Mouse (Mus musculus) liver, embryonic 14.5 days (tissue): Measurements from ENCODE around the gene Prm3. TPM values are rescaled to one million over a fixed set of nuclear protein-coding genes. Genes with fewer than 3 reads are reported as not detected.

Experiments used
- ATAC-seq: fragments of 200-750 bp; cut with Nextera tagmentation; 2 replicates; pipeline ENCODE4 v1.8.0; 2017; ENCODE audit warnings: moderate number of reproducible peaks, mild to moderate bottlenecking, moderate library complexity; ENCODE audit not compliant: insufficient read depth
- DNase-seq, 3 experiments: peaks; one replicate each; pipeline ENCODE4 v3.0.0-alpha.2; 2012 to 2013; ENCODE audit warnings: low read depth in 3 of 3, low spot score in 3 of 3
- H3K27ac ChIP-seq: fragments of 300-500 bp; sonication (generic); 2 replicates; pipeline ENCODE4 v1.5.1; 2014; ENCODE audit warnings: moderate library complexity, mild to moderate bottlenecking, control low read depth, inconsistent platforms
- H3K27me3 ChIP-seq: fragments of 300-500 bp; sonication (generic); 2 replicates; pipeline ENCODE4 v1.6.1; 2014; ENCODE audit warnings: mild to moderate bottlenecking, low read length, moderate library complexity; ENCODE audit not compliant: control insufficient read depth, insufficient read depth
- H3K36me3 ChIP-seq: fragments of 300-500 bp; sonication (generic); replicated peaks from 2 replicates; pipeline ENCODE4 v1.6.1; 2014; ENCODE audit warnings: low read depth; ENCODE audit not compliant: control insufficient read depth, insufficient read depth
- H3K4me1 ChIP-seq, 2 experiments: fragments of 200-500 bp in 1 of 2; fragments of 300-500 bp in 1 of 2; sonication (generic) in 1 of 2; replicated peaks; 2 replicates each; pipeline ENCODE4 v1.6.1; 2012 to 2014; ENCODE audit warnings: antibody characterized with exemption in 1 of 2, inconsistent platforms in 1 of 2, low read length in 1 of 2; ENCODE audit not compliant: control insufficient read depth in 2 of 2, insufficient read depth in 2 of 2
- H3K4me2 ChIP-seq: fragments of 300-500 bp; sonication (generic); 2 replicates; pipeline ENCODE4 v1.6.1; 2014; ENCODE audit warnings: low read depth, mild to moderate bottlenecking, control low read depth, moderate library complexity
- H3K4me3 ChIP-seq, 2 experiments: fragments of 200-500 bp in 1 of 2; fragments of 300-500 bp in 1 of 2; sonication (generic) in 1 of 2; 2 replicates each; pipeline ENCODE4 v1.5.1; 2012 to 2014; ENCODE audit warnings: low read depth in 2 of 2, low read length in 2 of 2, mild to moderate bottlenecking in 2 of 2, control low read depth in 1 of 2, inconsistent platforms in 1 of 2, moderate library complexity in 1 of 2; ENCODE audit not compliant: insufficient read depth in 1 of 2
- H3K9ac ChIP-seq: fragments of 300-500 bp; sonication (generic); replicated peaks from 2 replicates; pipeline ENCODE4 v1.6.1; 2014; ENCODE audit warnings: mild to moderate bottlenecking, control low read depth, moderate library complexity
- H3K9me3 ChIP-seq: fragments of 300-500 bp; sonication (generic); 2 replicates; pipeline ENCODE4 v1.6.1; 2016; ENCODE audit warnings: low read length, mixed read lengths; ENCODE audit not compliant: control insufficient read depth
- CTCF ChIP-seq: IDR thresholded peaks from 2 replicates; pipeline ENCODE4 v1.5.1; 2016; ENCODE audit warnings: antibody characterized with exemption, low read depth, control low read depth
- EP300 ChIP-seq: IDR thresholded peaks from 2 replicates; pipeline ENCODE4 v1.6.1; 2016; ENCODE audit warnings: antibody characterized with exemption, low read depth
- WGBS: fragments of 180-500 bp; shearing (Covaris S2); extraction: QIAGEN DNeasy Blood & Tissue Kit; methylation state at CpG from one replicate; pipeline ENCODE4 v1.1.7; 2014; ENCODE audit not compliant: insufficient replicate concordance; 5-methylcytosine and 5-hydroxymethylcytosine counted together
- polyA plus RNA-seq, 2 experiments: library from polyadenylated mRNA; depleted of rRNA in 1 of 2; stranded (reverse) in 1 of 2; unstranded in 1 of 2; fragments of >200 nt; fragmentation: Nextera tagmentation in 1 of 2; extraction: Ambion mirVana in 1 of 2; gene quantifications; 2 replicates each; pipeline versions ENCODE4 v1.2.1 to v1.2.3; 2012 to 2014

Gene Prm3
- polyA plus RNA-seq, 2 experiments, result not detected

- no peak overlapping the region for H3K27ac ChIP-seq
- H3K27me3 ChIP-seq, result no peaks in the 10 kb centered on the region
- no peaks in the 10 kb centered on the region for H3K36me3 ChIP-seq
- H3K9ac ChIP-seq, result no peak overlapping the region
- DNase-seq (no peak), ATAC-seq (no peak)
- no peak overlapping the region for H3K4me3 ChIP-seq
- H3K9me3 ChIP-seq, result no peaks in the 10 kb centered on the region
- H3K4me1 ChIP-seq, result no peaks in the 10 kb centered on the region
- WGBS, result 61% methylated on average over 9 of the region's 9 CpGs
- no peak overlapping the region for H3K4me2 ChIP-seq
- TF ChIP-seq CTCF, result no peak
- TF ChIP-seq EP300, result no peak
These were observed 36.6 kb upstream of the Prm3 start for GRCm38 (mm10) chr16:10827269-10827668.

GRCm38 (mm10) chr16:10825840-10826239 lies 35.1 kb upstream of the Prm3 start:
- no peak overlapping the region for H3K4me3 ChIP-seq
- WGBS, result 61% methylated on average over 4 of the region's 4 CpGs
- H3K9me3 ChIP-seq, result no peaks in the 10 kb centered on the region
- H3K4me2 ChIP-seq, result no peak overlapping the region
- no peaks in the 10 kb centered on the region for H3K4me1 ChIP-seq
- no peaks in the 10 kb centered on the region for H3K27me3 ChIP-seq
- TF ChIP-seq CTCF, result no peak
- TF ChIP-seq EP300, result no peak
- no peak for DNase-seq
- no peak overlapping the region for H3K27ac ChIP-seq
- no peaks in the 10 kb centered on the region for H3K36me3 ChIP-seq
- no peak overlapping the region for H3K9ac ChIP-seq
- ATAC-seq, result no peak

- TF ChIP-seq EP300, result no peak
- no peak for TF ChIP-seq CTCF
- 62% methylated on average over 1 of the region's 1 CpGs for WGBS
- no peak for DNase-seq
- Histone ChIP-seq H3K4me3 (no peak overlapping the region), H3K9me3 (no peaks in the 10 kb centered on the region), H3K4me2 (no peak overlapping the region), H3K27ac (no peak overlapping the region), H3K27me3 (no peaks in the 10 kb centered on the region), H3K36me3 (no peaks in the 10 kb centered on the region), H3K4me1 (no peaks in the 10 kb centered on the region), H3K9ac (no peak overlapping the region)
- ATAC-seq, result no peak
These were observed 33.8 kb upstream of the Prm3 start for GRCm38 (mm10) chr16:10824536-10824935.

- DNase-seq (no peak), ATAC-seq (no peak)
- no peak overlapping the region for H3K4me2 ChIP-seq
- H3K4me3 ChIP-seq, result no peak overlapping the region
- TF ChIP-seq EP300 (no peak), CTCF (no peak)
- 46% methylated on average over 4 of the region's 4 CpGs for WGBS
- no peaks in the 10 kb centered on the region for H3K36me3 ChIP-seq
- no peak overlapping the region for H3K9ac ChIP-seq
- H3K9me3 ChIP-seq, result no peaks in the 10 kb centered on the region
- no peaks in the 10 kb centered on the region for H3K4me1 ChIP-seq
- H3K27ac ChIP-seq, result no peak overlapping the region
- no peaks in the 10 kb centered on the region for H3K27me3 ChIP-seq
These were observed 30.7 kb upstream of the Prm3 start for GRCm38 (mm10) chr16:10821387-10821786.

GRCm38 (mm10) chr16:10819966-10820365 lies 29.3 kb upstream of the Prm3 start:
- Histone ChIP-seq H3K27ac (no peak overlapping the region), H3K36me3 (no peaks in the 10 kb centered on the region), H3K9me3 (no peaks in the 10 kb centered on the region), H3K4me3 (no peak overlapping the region), H3K27me3 (no peaks in the 10 kb centered on the region), H3K9ac (no peak overlapping the region), H3K4me1 (peaks cover 0 to 2% of the 10 kb centered on the region in 2 experiments; a peak in 2 of 4 replicates), H3K4me2 (no peak overlapping the region)
- DNase-seq (no peak), ATAC-seq (no peak)
- no peak for TF ChIP-seq CTCF
- no peak for TF ChIP-seq EP300
- 44% methylated on average over 3 of the region's 3 CpGs for WGBS

- no peak for TF ChIP-seq EP300
- TF ChIP-seq CTCF, result no peak
- no peak overlapping the region for H3K9ac ChIP-seq
- H3K27me3 ChIP-seq, result no peaks in the 10 kb centered on the region
- H3K4me2 ChIP-seq, result no peak overlapping the region
- H3K27ac ChIP-seq, result no peak overlapping the region
- H3K4me1 ChIP-seq, result peaks cover 0 to 7% of the 10 kb centered on the region in 2 experiments; a peak in 2 of 4 replicates
- DNase-seq (no peak), ATAC-seq (no peak)
- WGBS, result 67% methylated on average over 4 of the region's 4 CpGs
- no peaks in the 10 kb centered on the region for H3K36me3 ChIP-seq
- H3K4me3 ChIP-seq, result no peak overlapping the region
- no peaks in the 10 kb centered on the region for H3K9me3 ChIP-seq
These were observed 27.9 kb upstream of the Prm3 start for GRCm38 (mm10) chr16:10818579-10819135.
